Mouse (Mus musculus): ENCODE measurements around the gene Zfp462. TPM values are rescaled to one million over a fixed set of nuclear protein-coding genes. Genes with fewer than 3 reads are reported as not detected.

Zfp462 gene
- polyA plus RNA-seq, 2 experiments = 0.05 to 0.35 TPM

- DNase-seq (ENCODE audit: low read depth in 3 of 3, low spot score in 3 of 3) = no peak
- Histone ChIP-seq H3K27ac (no peak overlapping the region), H3K4me2 (ENCODE audit: low read depth) (no peak overlapping the region), H3K9me3 (ENCODE audit: control insufficient read depth, low read length) (no peaks in the 10 kb centered on the region), H3K4me1 (replicated peaks; ENCODE audit: control insufficient read depth in 2 of 2, insufficient read depth in 2 of 2, low read length in 1 of 2) (peaks cover 0 to 3% of the 10 kb centered on the region in 2 experiments; a peak in 2 of 4 replicates), H3K9ac (replicated peaks) (no peak overlapping the region), H3K27me3 (ENCODE audit: control insufficient read depth, insufficient read depth, low read length) (no peaks in the 10 kb centered on the region), H3K4me3 (ENCODE audit: insufficient read depth in 1 of 2, low read depth in 2 of 2, low read length in 2 of 2) (no peak overlapping the region), H3K36me3 (replicated peaks; ENCODE audit: control insufficient read depth, insufficient read depth, low read depth) (no peaks in the 10 kb centered on the region)
- no peak for TF ChIP-seq CTCF (IDR thresholded peaks at IDR 0.05; ENCODE audit: low read depth)
- TF ChIP-seq EP300 (IDR thresholded peaks at IDR 0.05; ENCODE audit: low read depth) = no peak
- 20% methylated on average over 10 of the region's 10 CpGs for WGBS (ENCODE audit: insufficient replicate concordance)
- no peak for ATAC-seq (ENCODE audit: insufficient read depth)
Observed at GRCm38 (mm10) chr4:55117839-55118487, 173.1 kb downstream of the Zfp462 start.

GRCm38 (mm10) chr4:55121126-55121525 is 176.3 kb downstream of the Zfp462 start:
- H3K27ac ChIP-seq = no peak overlapping the region
- no peaks in the 10 kb centered on the region for H3K27me3 ChIP-seq (ENCODE audit: control insufficient read depth, insufficient read depth, low read length)
- no peak overlapping the region for H3K4me3 ChIP-seq (ENCODE audit: insufficient read depth in 1 of 2, low read depth in 2 of 2, low read length in 2 of 2)
- WGBS (ENCODE audit: insufficient replicate concordance) = 47% methylated on average over 2 of the region's 2 CpGs
- no peak for TF ChIP-seq CTCF (IDR thresholded peaks at IDR 0.05; ENCODE audit: low read depth)
- TF ChIP-seq EP300 (IDR thresholded peaks at IDR 0.05; ENCODE audit: low read depth) = no peak
- no peak overlapping the region for H3K4me2 ChIP-seq (ENCODE audit: low read depth)
- no peaks in the 10 kb centered on the region for H3K9me3 ChIP-seq (ENCODE audit: control insufficient read depth, low read length)
- DNase-seq (ENCODE audit: low read depth in 3 of 3, low spot score in 3 of 3) (no peak), ATAC-seq (ENCODE audit: insufficient read depth) (no peak)
- peaks cover 0 to 3% of the 10 kb centered on the region in 2 experiments; a peak in 2 of 4 replicates for H3K4me1 ChIP-seq (replicated peaks; ENCODE audit: control insufficient read depth in 2 of 2, insufficient read depth in 2 of 2, low read length in 1 of 2)
- no peak overlapping the region for H3K9ac ChIP-seq (replicated peaks)
- H3K36me3 ChIP-seq (replicated peaks; ENCODE audit: control insufficient read depth, insufficient read depth, low read depth) = no peaks in the 10 kb centered on the region

- 68% methylated on average over 6 of the region's 6 CpGs for WGBS (ENCODE audit: insufficient replicate concordance)
Observed at GRCm38 (mm10) chr4:55121952-55122351, 177.1 kb downstream of the Zfp462 start.

GRCm38 (mm10) chr4:55124126-55124525 is 179.3 kb downstream of the Zfp462 start:
- WGBS (ENCODE audit: insufficient replicate concordance) = 47% methylated on average over 3 of the region's 3 CpGs
- Histone ChIP-seq H3K4me2 (ENCODE audit: low read depth) (no peak overlapping the region), H3K4me3 (ENCODE audit: insufficient read depth in 1 of 2, low read depth in 2 of 2, low read length in 2 of 2) (no peak overlapping the region), H3K36me3 (replicated peaks; ENCODE audit: control insufficient read depth, insufficient read depth, low read depth) (no peaks in the 10 kb centered on the region), H3K4me1 (replicated peaks; ENCODE audit: control insufficient read depth in 2 of 2, insufficient read depth in 2 of 2, low read length in 1 of 2) (0 out of 4 replicates have a peak, but pooled peaks cover 0 to 3% of the 10 kb centered on the region in 2 experiments), H3K27me3 (ENCODE audit: control insufficient read depth, insufficient read depth, low read length) (no peaks in the 10 kb centered on the region), H3K9me3 (ENCODE audit: control insufficient read depth, low read length) (no peaks in the 10 kb centered on the region), H3K27ac (no peak overlapping the region), H3K9ac (replicated peaks) (no peak overlapping the region)
- no peak for TF ChIP-seq CTCF (IDR thresholded peaks at IDR 0.05; ENCODE audit: low read depth)
- TF ChIP-seq EP300 (IDR thresholded peaks at IDR 0.05; ENCODE audit: low read depth) = no peak
- ATAC-seq (ENCODE audit: insufficient read depth) = no peak
- no peak for DNase-seq (ENCODE audit: low read depth in 3 of 3, low spot score in 3 of 3)

More at GRCm38 (mm10) chr4:55121952-55122351, 177.1 kb downstream of the Zfp462 start:
- no peak for ATAC-seq (ENCODE audit: insufficient read depth)
- no peak overlapping the region for H3K9ac ChIP-seq (replicated peaks)
- H3K9me3 ChIP-seq (ENCODE audit: control insufficient read depth, low read length) = no peaks in the 10 kb centered on the region
- peaks cover 0 to 3% of the 10 kb centered on the region in 2 experiments; a peak in 2 of 4 replicates for H3K4me1 ChIP-seq (replicated peaks; ENCODE audit: control insufficient read depth in 2 of 2, insufficient read depth in 2 of 2, low read length in 1 of 2)
- no peaks in the 10 kb centered on the region for H3K27me3 ChIP-seq (ENCODE audit: control insufficient read depth, insufficient read depth, low read length)
- H3K4me3 ChIP-seq (ENCODE audit: insufficient read depth in 1 of 2, low read depth in 2 of 2, low read length in 2 of 2) = no peak overlapping the region
- H3K4me2 ChIP-seq (ENCODE audit: low read depth) = no peak overlapping the region
- DNase-seq (ENCODE audit: low read depth in 3 of 3, low spot score in 3 of 3) = no peak
- H3K36me3 ChIP-seq (replicated peaks; ENCODE audit: control insufficient read depth, insufficient read depth, low read depth) = no peaks in the 10 kb centered on the region
- H3K27ac ChIP-seq = no peak overlapping the region
- TF ChIP-seq EP300 (IDR thresholded peaks at IDR 0.05; ENCODE audit: low read depth) = no peak
- no peak for TF ChIP-seq CTCF (IDR thresholded peaks at IDR 0.05; ENCODE audit: low read depth)

- no peaks in the 10 kb centered on the region for H3K27me3 ChIP-seq (ENCODE audit: control insufficient read depth, insufficient read depth, low read length)
- no peak overlapping the region for H3K27ac ChIP-seq
- H3K36me3 ChIP-seq (replicated peaks; ENCODE audit: control insufficient read depth, insufficient read depth, low read depth) = no peaks in the 10 kb centered on the region
- no peak overlapping the region for H3K4me3 ChIP-seq (ENCODE audit: insufficient read depth in 1 of 2, low read depth in 2 of 2, low read length in 2 of 2)
- no peaks in the 10 kb centered on the region for H3K9me3 ChIP-seq (ENCODE audit: control insufficient read depth, low read length)
- no peak overlapping the region for H3K4me2 ChIP-seq (ENCODE audit: low read depth)
- no peak for ATAC-seq (ENCODE audit: insufficient read depth)
- DNase-seq (ENCODE audit: low read depth in 3 of 3, low spot score in 3 of 3) = no peak
- TF ChIP-seq CTCF (IDR thresholded peaks at IDR 0.05; ENCODE audit: low read depth) (no peak), EP300 (IDR thresholded peaks at IDR 0.05; ENCODE audit: low read depth) (no peak)
- H3K4me1 ChIP-seq (replicated peaks; ENCODE audit: control insufficient read depth in 2 of 2, insufficient read depth in 2 of 2, low read length in 1 of 2) = 0 out of 4 replicates have a peak, but pooled peaks cover 0 to 3% of the 10 kb centered on the region in 2 experiments
- 58% methylated on average over 11 of the region's 11 CpGs for WGBS (ENCODE audit: insufficient replicate concordance)
- no peak overlapping the region for H3K9ac ChIP-seq (replicated peaks)
Observed at GRCm38 (mm10) chr4:55125048-55125737, 180.3 kb downstream of the Zfp462 start.
